Mouse (Mus musculus) spleen, adult 2 months (tissue): ENCODE data around the gene Tarbp2. TPM values are rescaled to one million over a fixed set of nuclear protein-coding genes. Genes with fewer than 3 reads are reported as not detected.

Experiments used
- DNase-seq, 2 experiments: peaks; one replicate each; pipeline versions ENCODE4 v3.0.0 to v3.0.0-alpha.2; 2012 to 2021; ENCODE audit warnings: low spot score in 2 of 2, low read depth in 1 of 2
- H3K27ac ChIP-seq: fragments of 200-500 bp; 2 replicates; pipeline ENCODE4 v1.5.1; 2012; ENCODE audit warnings: low read length, inconsistent platforms; ENCODE audit not compliant: insufficient read depth
- H3K27me3 ChIP-seq: fragments of 200-500 bp; 2 replicates; pipeline ENCODE4 v1.6.1; 2012; ENCODE audit warnings: mild to moderate bottlenecking, moderate library complexity, low read length, inconsistent platforms; ENCODE audit not compliant: control insufficient read depth, insufficient read depth
- H3K36me3 ChIP-seq: fragments of 200-500 bp; 2 replicates; pipeline ENCODE4 v1.6.1; 2012; ENCODE audit warnings: mild to moderate bottlenecking, low read length, inconsistent platforms; ENCODE audit not compliant: control insufficient read depth, insufficient read depth
- H3K4me1 ChIP-seq: fragments of 200-500 bp; 2 replicates; pipeline ENCODE4 v1.6.1; 2011; ENCODE audit warnings: inconsistent platforms; ENCODE audit not compliant: control insufficient read depth, insufficient read depth, insufficient read length
- H3K4me3 ChIP-seq: fragments of 200-500 bp; 2 replicates; pipeline ENCODE4 v1.5.1; 2011; ENCODE audit warnings: mild to moderate bottlenecking, inconsistent platforms; ENCODE audit not compliant: insufficient read depth, insufficient read length; ENCODE audit errors: extremely low read depth
- CTCF ChIP-seq: fragments of 200-500 bp; IDR thresholded peaks from 2 replicates; pipeline ENCODE4 v1.5.1; 2011; ENCODE audit warnings: mild to moderate bottlenecking, inconsistent platforms; ENCODE audit not compliant: insufficient read depth, insufficient read length, insufficient replicate concordance; ENCODE audit errors: extremely low read depth
- POLR2A ChIP-seq: fragments of 200-500 bp; IDR thresholded peaks from 2 replicates; pipeline ENCODE4 v1.6.1; 2011; ENCODE audit warnings: low read depth, low read length, inconsistent platforms
- WGBS: fragments of 180-500 bp; shearing (Covaris S2); methylation state at CpG from one replicate; pipeline ENCODE4 v1.1.7; 2018; 5-methylcytosine and 5-hydroxymethylcytosine counted together
- polyA plus RNA-seq: library from polyadenylated mRNA; depleted of rRNA; stranded (reverse); fragments of >200 nt; gene quantifications from 2 replicates; pipeline ENCODE4 v1.2.3, GENCODE M21; 2012

Tarbp2 gene
- polyA plus RNA-seq, 1 experiment: 53.9 TPM

- no peak for TF ChIP-seq CTCF
- Histone ChIP-seq H3K27ac (peak within 1 kb of the TSS; percentile 49), H3K4me3 (peak within 1 kb of the TSS; percentile 74), H3K27me3 (no peaks in the 10 kb centered on the region), H3K36me3 (0 out of 2 replicates have a peak, but pooled peaks cover 1% of the 10 kb centered on the region), H3K4me1 (peaks cover 2% of the 10 kb centered on the region; the same call in 1 of the 2 replicates)
- DNase-seq: peak in 1 of 2 experiments; percentile 39
- WGBS: under 1% methylated on average over 42 of the region's 43 CpGs
These were observed 1.1 kb upstream of the Tarbp2 start, which contains the start of gene Map3k12 for GRCm38 (mm10) chr15:102516728-102517404. Gene Map3k12 (minus strand): TSS chr15:102517064.

GRCm38 (mm10) chr15:102517631-102517975, 389 bp upstream of the Tarbp2 start:
- Histone ChIP-seq H3K4me1 (peaks cover 2% of the 10 kb centered on the region; the same call in 1 of the 2 replicates), H3K27ac (peak overlapping the region; percentile 49), H3K36me3 (peaks cover 3% of the 10 kb centered on the region; the same call in 1 of the 2 replicates), H3K4me3 (peak overlapping the region; percentile 74), H3K27me3 (no peaks in the 10 kb centered on the region)
- DNase-seq: no peak
- under 1% methylated on average over 10 of the region's 10 CpGs for WGBS
- TF ChIP-seq POLR2A (peak; percentile 73), CTCF (no peak)

- H3K36me3 ChIP-seq: peaks cover 7% of the 10 kb centered on the region; the same call in 1 of the 2 replicates
- peak overlapping the region; percentile 93 for H3K4me3 ChIP-seq
- WGBS: 0% methylated on average over 9 of the region's 9 CpGs
- DNase-seq: no peak
- TF ChIP-seq CTCF (no peak), POLR2A (no peak)
- H3K27ac ChIP-seq: peak overlapping the region; percentile 99
- H3K27me3 ChIP-seq: no peaks in the 10 kb centered on the region
- peaks cover 2% of the 10 kb centered on the region; the same call in 1 of the 2 replicates for H3K4me1 ChIP-seq
These were observed 838 bp downstream of the Tarbp2 start for GRCm38 (mm10) chr15:102518859-102519201.

GRCm38 (mm10) chr15:102519211-102520141, 1.5 kb downstream of the Tarbp2 start:
- no peak for TF ChIP-seq POLR2A
- TF ChIP-seq CTCF: no peak
- 18% methylated on average over 17 of the region's 17 CpGs for WGBS
- no peak for DNase-seq
- peak overlapping the region; percentile 23; the same call in 1 of the 2 replicates for H3K27ac ChIP-seq
- H3K4me1 ChIP-seq: peaks cover 2% of the 10 kb centered on the region; the same call in 1 of the 2 replicates
- H3K36me3 ChIP-seq: peaks cover 10% of the 10 kb centered on the region; the same call in 1 of the 2 replicates
- peak overlapping the region; percentile 93; the same call in 1 of the 2 replicates for H3K4me3 ChIP-seq
- no peaks in the 10 kb centered on the region for H3K27me3 ChIP-seq

GRCm38 (mm10) chr15:102520416-102520815, 2.4 kb downstream of the Tarbp2 start:
- no peak overlapping the region for H3K4me3 ChIP-seq
- TF ChIP-seq POLR2A: no peak
- TF ChIP-seq CTCF: no peak
- 36% methylated on average over 4 of the region's 4 CpGs for WGBS

GRCm38 (mm10) chr15:102521480-102521879, 3.5 kb downstream of the Tarbp2 start:
- Histone ChIP-seq H3K27ac (no peak overlapping the region), H3K27me3 (no peaks in the 10 kb centered on the region), H3K4me3 (no peak overlapping the region), H3K36me3 (peaks cover 10% of the 10 kb centered on the region; the same call in 1 of the 2 replicates), H3K4me1 (peaks cover 2% of the 10 kb centered on the region; the same call in 1 of the 2 replicates)
- 87% methylated on average over 4 of the region's 4 CpGs for WGBS
- no peak for TF ChIP-seq CTCF
- TF ChIP-seq POLR2A: no peak
- no peak for DNase-seq

More at GRCm38 (mm10) chr15:102520416-102520815, 2.4 kb downstream of the Tarbp2 start:
- H3K4me1 ChIP-seq: peaks cover 2% of the 10 kb centered on the region; the same call in 1 of the 2 replicates
- no peaks in the 10 kb centered on the region for H3K27me3 ChIP-seq
- peaks cover 10% of the 10 kb centered on the region; the same call in 1 of the 2 replicates for H3K36me3 ChIP-seq
- no peak for DNase-seq
- H3K27ac ChIP-seq: no peak overlapping the region
